Mouse (Mus musculus) neutrophil, adult 5-6 weeks (primary cell): Measurements from ENCODE around the gene Olfr726. TPM values are rescaled to one million over a fixed set of nuclear protein-coding genes. Genes with fewer than 3 reads are reported as not detected.

Source experiments
- ATAC-seq: fragments of 151-379, 151-347 bp; 2 replicates; pipeline ENCODE4 v1.8.0; 2017; ENCODE audit warnings: mild to moderate bottlenecking, moderate TSS enrichment; ENCODE audit not compliant: insufficient number of reproducible peaks, poor library complexity, low FRiP score, severe bottlenecking; ENCODE audit errors: extremely low read depth
- total RNA-seq: library from RNA; stranded (forward); fragments of 200-1000 nt; gene quantifications from 2 replicates; pipeline ENCODE4 v1.2.3, GENCODE M21; 2017

Gene Olfr726
- not detected in 2 replicates for total RNA-seq

GRCm38 (mm10) chr14:50090853-50091252, at the start of gene Olfr726:
TSS of gene Olfr726 (minus strand) at chr14:50090953.
- ATAC-seq, result no peak

- no peak for ATAC-seq
Measured at GRCm38 (mm10) chr14:50122886-50123285, 32.1 kb upstream of the Olfr726 start, which contains the start of gene Olfr727. TSS of gene Olfr727 (plus strand) at chr14:50123186.

- ATAC-seq, result no peak
Measured at GRCm38 (mm10) chr14:50062733-50063104, 28.0 kb downstream of the Olfr726 start.

- ATAC-seq, result no peak
Measured at GRCm38 (mm10) chr14:50061955-50062732, 28.6 kb downstream of the Olfr726 start.

GRCm38 (mm10) chr14:50061590-50061954, 29.2 kb downstream of the Olfr726 start:
- no peak for ATAC-seq

GRCm38 (mm10) chr14:50061179-50061578, 29.6 kb downstream of the Olfr726 start:
- no peak for ATAC-seq

- ATAC-seq, result no peak
Measured at GRCm38 (mm10) chr14:50040275-50040674, 50.5 kb downstream of the Olfr726 start, which contains the start of gene Olfr725. TSS of gene Olfr725 (minus strand) at chr14:50040375.

Other genes starting within 250 kb of the Olfr726 start
- not detected in 2 replicates for gene Olfr722, start 189.0 kb downstream of the Olfr726 start, total RNA-seq
- not detected in 2 replicates for gene Olfr723, start 159.2 kb downstream of the Olfr726 start, total RNA-seq
- gene Olfr724, start 127.7 kb downstream of the Olfr726 start, total RNA-seq, result not detected in 2 replicates
- gene Olfr725, start 50.6 kb downstream of the Olfr726 start, total RNA-seq, result not detected in 2 replicates
- not detected in 2 replicates for gene Olfr727, start 32.2 kb upstream of the Olfr726 start, total RNA-seq
- not detected in 2 replicates for gene Olfr728, start 51.7 kb upstream of the Olfr726 start, total RNA-seq
- not detected in 2 replicates for gene Olfr729, start 62.0 kb upstream of the Olfr726 start, total RNA-seq
- gene Olfr730, start 97.2 kb upstream of the Olfr726 start, total RNA-seq, result not detected in 2 replicates
- not detected in 2 replicates for gene Olfr731, start 150.9 kb upstream of the Olfr726 start, total RNA-seq
- gene Olfr732, start 193.3 kb upstream of the Olfr726 start, total RNA-seq, result not detected in 2 replicates
- not detected in 2 replicates for gene Olfr733, start 210.6 kb upstream of the Olfr726 start, total RNA-seq
- not detected in 2 replicates for gene Olfr734, start 235.8 kb upstream of the Olfr726 start, total RNA-seq